Mouse (Mus musculus) intestine, embryonic 16.5 days (tissue): Measurements from ENCODE around the gene Frmd8. TPM values are rescaled to one million over a fixed set of nuclear protein-coding genes. Genes with fewer than 3 reads are reported as not detected.
A peak's percentile ranks its signal among the peaks of the same experiment; 100 is the strongest.

Experiments used
- ATAC-seq: fragments of 200-750 bp; cut with Nextera tagmentation; 2 replicates; pipeline ENCODE4 v1.8.0; 2017; ENCODE audit warnings: moderate TSS enrichment, moderate library complexity
- H3K27ac ChIP-seq: fragments of 300-500 bp; sonication (generic); 2 replicates; pipeline ENCODE4 v1.5.1; 2014; ENCODE audit warnings: mild to moderate bottlenecking, low read length
- H3K27me3 ChIP-seq: fragments of 300-500 bp; sonication (generic); replicated peaks from 2 replicates; pipeline ENCODE4 v1.6.1; 2014; ENCODE audit warnings: low read length, control low read depth, mixed read lengths; ENCODE audit not compliant: control insufficient read depth, insufficient read depth
- H3K36me3 ChIP-seq: fragments of 300-500 bp; sonication (generic); 2 replicates; pipeline ENCODE4 v1.6.1; 2014; ENCODE audit warnings: low read length, control low read depth; ENCODE audit not compliant: control insufficient read depth, insufficient read depth
- H3K4me1 ChIP-seq: fragments of 300-500 bp; sonication (generic); 2 replicates; pipeline ENCODE4 v1.6.1; 2014; ENCODE audit warnings: low read length, control low read depth, mixed read lengths; ENCODE audit not compliant: control insufficient read depth, insufficient read depth
- H3K4me2 ChIP-seq: fragments of 300-500 bp; sonication (generic); 2 replicates; pipeline ENCODE4 v1.6.1; 2014; ENCODE audit warnings: low read depth, low read length, control low read depth
- H3K4me3 ChIP-seq: fragments of 300-500 bp; sonication (generic); 2 replicates; pipeline ENCODE4 v1.5.1; 2014; ENCODE audit warnings: mild to moderate bottlenecking, low read length
- H3K9ac ChIP-seq: fragments of 300-500 bp; sonication (generic); 2 replicates; pipeline ENCODE4 v1.6.1; 2014; ENCODE audit warnings: low read depth, low read length
- H3K9me3 ChIP-seq: fragments of 300-500 bp; sonication (generic); 2 replicates; pipeline ENCODE4 v1.6.1; 2016; ENCODE audit warnings: low read length, control low read depth; ENCODE audit not compliant: control insufficient read depth
- WGBS: fragments of 180-500 bp; shearing (Covaris S2); extraction: QIAGEN DNeasy Blood & Tissue Kit; methylation state at CpG from one replicate; pipeline ENCODE4 v1.1.7; 2014; 5-methylcytosine and 5-hydroxymethylcytosine counted together
- polyA plus RNA-seq: library from polyadenylated mRNA; unstranded; fragments of >200 nt; fragmentation: Nextera tagmentation; extraction: Ambion mirVana; gene quantifications from 2 replicates; pipeline ENCODE4 v1.2.1, GENCODE M21; 2015

Frmd8 gene
- polyA plus RNA-seq, 1 experiment from 2014 or later: 31.1 TPM

- H3K27ac ChIP-seq: peak overlapping the region; percentile 100
- H3K4me3 ChIP-seq: peak overlapping the region; percentile 62
- no peaks in the 10 kb centered on the region for H3K9me3 ChIP-seq
- peaks cover 38% of the 10 kb centered on the region for H3K4me1 ChIP-seq
- H3K4me2 ChIP-seq: peak overlapping the region; percentile 97
- peak overlapping the region; percentile 95 for H3K9ac ChIP-seq
- WGBS: under 1% methylated on average over 66 of the region's 67 CpGs
- no peaks in the 10 kb centered on the region for H3K27me3 ChIP-seq
- ATAC-seq: peak; percentile 94
- no peaks in the 10 kb centered on the region for H3K36me3 ChIP-seq
Measured at GRCm38 (mm10) chr19:5803041-5803880, 71.8 kb downstream of the Frmd8 start.

- H3K4me1 ChIP-seq: peaks cover 34% of the 10 kb centered on the region
Measured at GRCm38 (mm10) chr19:5802787-5803040, 72.4 kb downstream of the Frmd8 start.

GRCm38 (mm10) chr19:5802011-5802786, 72.9 kb downstream of the Frmd8 start:
- peaks cover 38% of the 10 kb centered on the region for H3K4me1 ChIP-seq
- H3K9ac ChIP-seq: peak overlapping the region; percentile 70
- H3K4me3 ChIP-seq: peak overlapping the region; percentile 62
- peak overlapping the region; percentile 97 for H3K4me2 ChIP-seq
- H3K36me3 ChIP-seq: peaks cover 4% of the 10 kb centered on the region; the same call in 1 of the 2 replicates
- no peaks in the 10 kb centered on the region for H3K9me3 ChIP-seq
- peak overlapping the region; percentile 100 for H3K27ac ChIP-seq
- ATAC-seq: no peak; the same call in 1 of the 2 replicates
- under 1% methylated on average over 25 of the region's 25 CpGs for WGBS
- no peaks in the 10 kb centered on the region for H3K27me3 ChIP-seq

More at GRCm38 (mm10) chr19:5802787-5803040, 72.4 kb downstream of the Frmd8 start:
- no peak for ATAC-seq
- Histone ChIP-seq H3K27ac (peak overlapping the region; percentile 100), H3K9ac (peak overlapping the region; percentile 95), H3K4me2 (peak overlapping the region; percentile 97), H3K36me3 (no peaks in the 10 kb centered on the region), H3K4me3 (peak overlapping the region; percentile 62), H3K27me3 (no peaks in the 10 kb centered on the region), H3K9me3 (no peaks in the 10 kb centered on the region)
- under 1% methylated on average over 4 of the region's 4 CpGs for WGBS

GRCm38 (mm10) chr19:5801432-5801964, 73.6 kb downstream of the Frmd8 start:
- Histone ChIP-seq H3K9ac (peak overlapping the region; percentile 81), H3K36me3 (peaks cover 10% of the 10 kb centered on the region; the same call in 1 of the 2 replicates), H3K9me3 (no peaks in the 10 kb centered on the region), H3K27me3 (no peaks in the 10 kb centered on the region), H3K4me3 (peak overlapping the region; percentile 62), H3K4me2 (peak overlapping the region; percentile 65), H3K4me1 (peaks cover 38% of the 10 kb centered on the region), H3K27ac (peak overlapping the region; percentile 89)
- ATAC-seq: no peak
- 2% methylated on average over 3 of the region's 3 CpGs for WGBS

- H3K9me3 ChIP-seq: no peaks in the 10 kb centered on the region
- H3K4me1 ChIP-seq: peaks cover 37% of the 10 kb centered on the region
- H3K27me3 ChIP-seq: no peaks in the 10 kb centered on the region
- H3K4me2 ChIP-seq: peak overlapping the region; percentile 65
- peaks cover 16% of the 10 kb centered on the region; the same call in 1 of the 2 replicates for H3K36me3 ChIP-seq
- peak overlapping the region; percentile 62 for H3K4me3 ChIP-seq
- WGBS: under 1% methylated on average over 19 of the region's 19 CpGs
- H3K27ac ChIP-seq: peak overlapping the region; percentile 89
- H3K9ac ChIP-seq: peak overlapping the region; percentile 81
- no peak for ATAC-seq
Measured at GRCm38 (mm10) chr19:5800632-5801431, 74.2 kb downstream of the Frmd8 start.

GRCm38 (mm10) chr19:5800350-5800631, 74.8 kb downstream of the Frmd8 start:
- WGBS: 0% methylated on average over 2 of the region's 2 CpGs
- H3K27me3 ChIP-seq: no peaks in the 10 kb centered on the region
- H3K9ac ChIP-seq: peak overlapping the region; percentile 81
- H3K4me3 ChIP-seq: peak overlapping the region; percentile 62
- peak overlapping the region; percentile 89 for H3K27ac ChIP-seq
- peaks cover 20% of the 10 kb centered on the region for H3K36me3 ChIP-seq
- peak overlapping the region; percentile 65 for H3K4me2 ChIP-seq
- H3K4me1 ChIP-seq: peaks cover 34% of the 10 kb centered on the region
- ATAC-seq: no peak
- H3K9me3 ChIP-seq: no peaks in the 10 kb centered on the region

Other genes starting within 250 kb of the Frmd8 start
- 43.2 and 43.9 TPM in 2 replicates for gene Rela, start 237.8 kb downstream of the Frmd8 start, polyA plus RNA-seq
- gene Sipa1, start 211.6 kb downstream of the Frmd8 start, polyA plus RNA-seq: 15.8 and 20.8 TPM in 2 replicates
- 28.7 and 33.7 TPM in 2 replicates for gene Map3k11, start 186.5 kb downstream of the Frmd8 start, polyA plus RNA-seq
- gene Pcnx3, start 186.4 kb downstream of the Frmd8 start, polyA plus RNA-seq: 15.1 and 16.8 TPM in 2 replicates
- 0.13 and 0.34 TPM in 2 replicates for gene Kcnk7, start 170.9 kb downstream of the Frmd8 start, polyA plus RNA-seq
- gene Ehbp1l1, start 149.0 kb downstream of the Frmd8 start, polyA plus RNA-seq: 48.6 and 49.7 TPM in 2 replicates
- gene Fam89b, start 145.6 kb downstream of the Frmd8 start, polyA plus RNA-seq: 56.6 and 57.8 TPM in 2 replicates
- gene Ltbp3, start 134.4 kb downstream of the Frmd8 start, polyA plus RNA-seq: 14.0 and 20.8 TPM in 2 replicates
- 58.9 and 64.3 TPM in 2 replicates for gene Scyl1, start 103.9 kb downstream of the Frmd8 start, polyA plus RNA-seq
- 3.4 and 4.1 TPM in 2 replicates for gene Slc25a45, start 2.5 kb upstream of the Frmd8 start, polyA plus RNA-seq
- gene Tigd3, start 18.9 kb upstream of the Frmd8 start, polyA plus RNA-seq: 1.5 and 1.7 TPM in 2 replicates
- gene Dpf2, start 37.7 kb upstream of the Frmd8 start, polyA plus RNA-seq: 109 and 119 TPM in 2 replicates
- 14.7 and 15.1 TPM in 2 replicates for gene Cdc42ep2, start 49.5 kb upstream of the Frmd8 start, polyA plus RNA-seq
- 58.4 and 61.7 TPM in 2 replicates for gene Pola2, start 88.9 kb upstream of the Frmd8 start, polyA plus RNA-seq
- gene Slc22a20, start 110.9 kb upstream of the Frmd8 start, polyA plus RNA-seq: not detected in 2 replicates
- gene Capn1, start 140.6 kb upstream of the Frmd8 start, polyA plus RNA-seq: 11.8 and 12.4 TPM in 2 replicates
- gene Syvn1, start 171.3 kb upstream of the Frmd8 start, polyA plus RNA-seq: 29.1 and 36.4 TPM in 2 replicates
- 71.4 and 79.5 TPM in 2 replicates for gene Mrpl49, start 182.5 kb upstream of the Frmd8 start, polyA plus RNA-seq
- gene Fau, start 182.6 kb upstream of the Frmd8 start, polyA plus RNA-seq: 868 and 882 TPM in 2 replicates
- 27.6 and 29.9 TPM in 2 replicates for gene Znhit2, start 185.9 kb upstream of the Frmd8 start, polyA plus RNA-seq
- gene Tm7sf2, start 193.1 kb upstream of the Frmd8 start, polyA plus RNA-seq: 37.3 and 39.0 TPM in 2 replicates
- gene Vps51, start 202.0 kb upstream of the Frmd8 start, polyA plus RNA-seq: 66.7 and 68.2 TPM in 2 replicates
- not detected in 2 replicates for gene Tmem262, start 204.8 kb upstream of the Frmd8 start, polyA plus RNA-seq
- gene Gm28374, start 207.0 kb upstream of the Frmd8 start, polyA plus RNA-seq: 1.2 and 1.7 TPM in 2 replicates
- gene Zfpl1, start 209.7 kb upstream of the Frmd8 start, polyA plus RNA-seq: 66.1 and 68.0 TPM in 2 replicates
- gene Cdca5, start 209.7 kb upstream of the Frmd8 start, polyA plus RNA-seq: 27.7 and 31.4 TPM in 2 replicates
- gene AC131692.1, start 219.1 kb upstream of the Frmd8 start, polyA plus RNA-seq: 0.28 and 0.29 TPM in 2 replicates
- gene Naaladl1, start 230.5 kb upstream of the Frmd8 start, polyA plus RNA-seq: 71.9 and 102 TPM in 2 replicates
- 33.4 and 35.7 TPM in 2 replicates for gene Sac3d1, start 243.4 kb upstream of the Frmd8 start, polyA plus RNA-seq